Mouse (Mus musculus) liver, postnatal 0 days (tissue): ENCODE measurements around the gene Atxn3.

Experiments
- CTCF ChIP-seq: sonication (generic); IDR thresholded peaks from 2 replicates; pipeline ENCODE4 v1.5.1; 2016; ENCODE audit warnings: antibody characterized with exemption, low read depth
- EP300 ChIP-seq: IDR thresholded peaks from 2 replicates; pipeline ENCODE4 v1.6.1; 2016; ENCODE audit warnings: antibody characterized with exemption, low read depth, mild to moderate bottlenecking

GRCm38 (mm10) chr12:101876374-101876773 lies 81.7 kb downstream of the Atxn3 start:
- TF ChIP-seq CTCF (no peak), EP300 (no peak)
